Mouse (Mus musculus) bone marrow macrophage, adult 2 months (primary cell): ENCODE measurements around the gene Acap1.

Source experiments
- CTCF ChIP-seq: IDR thresholded peaks from 2 replicates; pipeline ENCODE4 v1.5.1; 2012; ENCODE audit warnings: low read depth, mild to moderate bottlenecking, low read length, moderate library complexity
- POLR2A ChIP-seq: IDR thresholded peaks from 2 replicates; pipeline ENCODE4 v1.6.1; 2012; ENCODE audit warnings: mild to moderate bottlenecking, low read depth, low read length, borderline replicate concordance

DNA sequence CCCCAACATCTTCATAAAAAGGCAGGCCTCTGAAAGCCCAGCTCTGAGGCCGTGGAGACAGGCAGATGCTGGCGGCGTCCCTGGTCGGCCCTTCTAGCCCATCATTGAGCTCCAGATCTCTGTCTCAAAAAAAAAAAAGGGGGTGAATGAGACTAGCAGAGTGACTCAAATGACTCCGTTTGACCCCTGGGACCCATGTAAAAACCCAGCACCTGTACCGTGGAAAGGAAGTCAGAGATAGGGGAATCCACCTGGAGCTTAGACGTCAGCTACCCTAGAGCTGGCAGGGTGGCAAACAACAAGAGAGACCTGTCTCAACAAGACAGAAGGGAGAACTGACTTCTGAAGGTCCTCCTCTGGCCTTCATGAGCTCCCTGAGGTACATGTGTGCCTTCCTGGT, 23.5 kb downstream of the Acap1 start:
- TF ChIP-seq POLR2A (no peak), CTCF (no peak)
